Mouse (Mus musculus) liver, adult 2 months (tissue): ENCODE results near the gene Sept5.

Source experiments
- CTCF ChIP-seq: fragments of 200-500 bp; IDR thresholded peaks from 2 replicates; pipeline ENCODE4 v1.5.1; 2011; ENCODE audit warnings: low read depth, low read length, control low read depth
- POLR2A ChIP-seq: fragments of 200-500 bp; IDR thresholded peaks from 2 replicates; pipeline ENCODE4 v1.6.1; 2011; ENCODE audit warnings: low read length, control low read depth; ENCODE audit not compliant: insufficient read depth; ENCODE audit errors: extremely low read depth

DNA sequence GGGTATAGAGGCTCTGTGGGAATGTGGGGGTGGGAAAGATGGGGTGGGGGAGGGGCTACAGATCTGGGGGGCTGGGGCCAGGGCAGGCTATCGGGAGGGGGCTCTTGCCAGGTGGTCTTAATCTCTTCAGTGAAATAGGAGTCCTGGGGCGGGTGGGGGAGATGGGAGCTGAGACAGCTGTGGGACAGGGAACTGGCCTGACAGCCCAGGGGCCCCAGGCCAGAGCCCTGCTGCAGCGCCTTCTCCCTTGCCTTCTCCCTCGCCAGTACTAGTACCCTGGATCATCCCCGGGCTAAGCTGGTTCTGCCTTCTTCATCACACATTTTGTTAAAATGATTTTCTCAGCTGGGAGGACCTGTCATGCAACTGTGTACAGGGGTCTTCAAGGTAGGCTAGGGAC, 33.5 kb downstream of the Sept5 start:
- no peak for TF ChIP-seq POLR2A
- no peak for TF ChIP-seq CTCF
